Mouse (Mus musculus): ENCODE data around the gene Mpdu1. TPM values are rescaled to one million over a fixed set of nuclear protein-coding genes. Genes with fewer than 3 reads are reported as not detected.
A peak's percentile ranks its signal among the peaks of the same experiment; 100 is the strongest.
"Not testable (repeated sequence)": the region's sequence is repeated elsewhere in the genome, so short reads cannot be mapped to it uniquely, and the experiment has no call there.

Gene Mpdu1
- polyA plus RNA-seq, 1 experiment from 2014 or later: 74.9 TPM

- not testable (repeated sequence) for H3K9me3 ChIP-seq; H3K9ac ChIP-seq; H3K27ac ChIP-seq; H3K36me3 ChIP-seq; H3K4me3 ChIP-seq; H3K4me1 ChIP-seq; ATAC-seq (ENCODE audit: insufficient number of reproducible peaks, insufficient read depth, low FRiP score, low TSS enrichment, low read depth); H3K4me2 ChIP-seq; H3K27me3 ChIP-seq
- 62% methylated on average over 2 of the region's 3 CpGs for WGBS
Measured at GRCm38 (mm10) chr11:69703381-69703780, 40.9 kb upstream of the Mpdu1 start.

GRCm38 (mm10) chr11:69702886-69703285 lies 40.4 kb upstream of the Mpdu1 start:
- WGBS: 93% methylated on average over 10 of the region's 10 CpGs
- not testable (repeated sequence) for H3K9ac ChIP-seq

GRCm38 (mm10) chr11:69699595-69699994 lies 37.2 kb upstream of the Mpdu1 start:
- peaks cover 12% of the 10 kb centered on the region for H3K4me1 ChIP-seq
- H3K27ac ChIP-seq: no peak overlapping the region
- no peak overlapping the region for H3K4me3 ChIP-seq
- no peak for ATAC-seq (ENCODE audit: insufficient number of reproducible peaks, insufficient read depth, low FRiP score, low TSS enrichment, low read depth)
- no peaks in the 10 kb centered on the region for H3K27me3 ChIP-seq
- no peaks in the 10 kb centered on the region for H3K36me3 ChIP-seq
- H3K4me2 ChIP-seq: no peak overlapping the region
- 83% methylated on average over 1 of the region's 1 CpGs for WGBS
- H3K9ac ChIP-seq: no peak overlapping the region
- no peaks in the 10 kb centered on the region for H3K9me3 ChIP-seq

More at GRCm38 (mm10) chr11:69702886-69703285, 40.4 kb upstream of the Mpdu1 start:
- not testable (repeated sequence) for H3K9me3 ChIP-seq; H3K36me3 ChIP-seq; ATAC-seq (ENCODE audit: insufficient number of reproducible peaks, insufficient read depth, low FRiP score, low TSS enrichment, low read depth); H3K4me1 ChIP-seq; H3K4me2 ChIP-seq; H3K27ac ChIP-seq; H3K27me3 ChIP-seq; H3K4me3 ChIP-seq

GRCm38 (mm10) chr11:69698574-69698973 lies 36.1 kb upstream of the Mpdu1 start:
- Histone ChIP-seq H3K9ac (no peak overlapping the region), H3K4me1 (peaks cover 12% of the 10 kb centered on the region), H3K9me3 (no peaks in the 10 kb centered on the region), H3K27me3 (no peaks in the 10 kb centered on the region), H3K36me3 (no peaks in the 10 kb centered on the region), H3K4me2 (no peak overlapping the region), H3K4me3 (no peak overlapping the region), H3K27ac (no peak overlapping the region)
- no peak for ATAC-seq (ENCODE audit: insufficient number of reproducible peaks, insufficient read depth, low FRiP score, low TSS enrichment, low read depth)
- 73% methylated on average over 5 of the region's 5 CpGs for WGBS

- H3K36me3 ChIP-seq: no peaks in the 10 kb centered on the region
- H3K4me3 ChIP-seq: no peak overlapping the region
- H3K4me1 ChIP-seq: peaks cover 12% of the 10 kb centered on the region
- H3K4me2 ChIP-seq: no peak overlapping the region
- no peak overlapping the region for H3K9ac ChIP-seq
- no peaks in the 10 kb centered on the region for H3K9me3 ChIP-seq
- H3K27ac ChIP-seq: no peak overlapping the region
- ATAC-seq (ENCODE audit: insufficient number of reproducible peaks, insufficient read depth, low FRiP score, low TSS enrichment, low read depth): no peak
- no peaks in the 10 kb centered on the region for H3K27me3 ChIP-seq
- 88% methylated on average over 3 of the region's 3 CpGs for WGBS
Measured at GRCm38 (mm10) chr11:69697396-69697795, 35.0 kb upstream of the Mpdu1 start.

- no peaks in the 10 kb centered on the region for H3K36me3 ChIP-seq
- peak within 1 kb of the TSS; percentile 82 for H3K27ac ChIP-seq
- peak within 1 kb of the TSS; percentile 83 for H3K9ac ChIP-seq
- no peaks in the 10 kb centered on the region for H3K27me3 ChIP-seq
- peak; percentile 49 for ATAC-seq (ENCODE audit: insufficient number of reproducible peaks, insufficient read depth, low FRiP score, low TSS enrichment, low read depth)
- peak within 1 kb of the TSS; percentile 56 for H3K4me3 ChIP-seq
- 1% methylated on average over 41 of the region's 41 CpGs for WGBS
- peak within 1 kb of the TSS; percentile 97 for H3K4me2 ChIP-seq
- H3K4me1 ChIP-seq: peaks cover 12% of the 10 kb centered on the region
- no peaks in the 10 kb centered on the region for H3K9me3 ChIP-seq
Measured at GRCm38 (mm10) chr11:69695361-69696181, 33.1 kb upstream of the Mpdu1 start, which contains the start of the genes Tnfsf12 and Tnfsfm13. Gene Tnfsf12 (minus strand): TSS chr11:69695849. Gene Tnfsfm13 (minus strand): TSS chr11:69696098.

GRCm38 (mm10) chr11:69695046-69695360 lies 32.6 kb upstream of the Mpdu1 start:
- Histone ChIP-seq H3K9me3 (no peaks in the 10 kb centered on the region), H3K4me2 (peak overlapping the region; percentile 97), H3K27me3 (no peaks in the 10 kb centered on the region), H3K4me1 (peaks cover 12% of the 10 kb centered on the region), H3K36me3 (no peaks in the 10 kb centered on the region), H3K27ac (peak overlapping the region; percentile 82), H3K9ac (peak overlapping the region; percentile 83), H3K4me3 (peak overlapping the region; percentile 56)
- 16% methylated on average over 6 of the region's 6 CpGs for whole genome bisulfite sequencing
- ATAC-seq (ENCODE audit: insufficient number of reproducible peaks, insufficient read depth, low FRiP score, low TSS enrichment, low read depth): no peak

GRCm38 (mm10) chr11:69693421-69693965 lies 31.1 kb upstream of the Mpdu1 start:
- Histone ChIP-seq H3K36me3 (no peaks in the 10 kb centered on the region), H3K4me3 (no peak overlapping the region), H3K27ac (no peak overlapping the region), H3K9me3 (no peaks in the 10 kb centered on the region), H3K27me3 (no peaks in the 10 kb centered on the region), H3K9ac (no peak overlapping the region), H3K4me2 (no peak overlapping the region), H3K4me1 (peaks cover 12% of the 10 kb centered on the region)
- WGBS: 59% methylated on average over 11 of the region's 11 CpGs
- ATAC-seq (ENCODE audit: insufficient number of reproducible peaks, insufficient read depth, low FRiP score, low TSS enrichment, low read depth): no peak

- no peaks in the 10 kb centered on the region for H3K36me3 ChIP-seq
- no peak overlapping the region for H3K4me2 ChIP-seq
- no peak for ATAC-seq (ENCODE audit: insufficient number of reproducible peaks, insufficient read depth, low FRiP score, low TSS enrichment, low read depth)
- no peaks in the 10 kb centered on the region for H3K9me3 ChIP-seq
- no peak overlapping the region for H3K4me3 ChIP-seq
- H3K27me3 ChIP-seq: no peaks in the 10 kb centered on the region
- 88% methylated on average over 6 of the region's 6 CpGs for WGBS
- H3K4me1 ChIP-seq: peaks cover 12% of the 10 kb centered on the region
- H3K9ac ChIP-seq: no peak overlapping the region
- no peak overlapping the region for H3K27ac ChIP-seq
Measured at GRCm38 (mm10) chr11:69692863-69693262, 30.4 kb upstream of the Mpdu1 start.

- ATAC-seq (ENCODE audit: insufficient number of reproducible peaks, insufficient read depth, low FRiP score, low TSS enrichment, low read depth): no peak
- peaks cover 12% of the 10 kb centered on the region for H3K4me1 ChIP-seq
Measured at GRCm38 (mm10) chr11:69692196-69692811, 29.9 kb upstream of the Mpdu1 start.

GRCm38 (mm10) chr11:69689891-69690290 lies 27.4 kb upstream of the Mpdu1 start:
- Histone ChIP-seq H3K4me3 (no peak overlapping the region), H3K9me3 (no peaks in the 10 kb centered on the region), H3K27ac (no peak overlapping the region), H3K4me2 (no peak overlapping the region), H3K36me3 (no peaks in the 10 kb centered on the region), H3K4me1 (peaks cover 16% of the 10 kb centered on the region), H3K27me3 (no peaks in the 10 kb centered on the region), H3K9ac (no peak overlapping the region)
- 88% methylated on average over 1 of the region's 1 CpGs for WGBS
- ATAC-seq (ENCODE audit: insufficient number of reproducible peaks, insufficient read depth, low FRiP score, low TSS enrichment, low read depth): no peak

More at GRCm38 (mm10) chr11:69692196-69692811, 29.9 kb upstream of the Mpdu1 start:
- Histone ChIP-seq H3K9me3 (no peaks in the 10 kb centered on the region), H3K27ac (no peak overlapping the region), H3K4me3 (no peak overlapping the region), H3K36me3 (no peaks in the 10 kb centered on the region), H3K4me2 (no peak overlapping the region), H3K9ac (no peak overlapping the region), H3K27me3 (no peaks in the 10 kb centered on the region)
- 80% methylated on average over 9 of the region's 9 CpGs for WGBS

- 44% methylated on average over 5 of the region's 5 CpGs for WGBS
- H3K27me3 ChIP-seq: no peaks in the 10 kb centered on the region
- H3K4me1 ChIP-seq: peaks cover 31% of the 10 kb centered on the region
- no peak overlapping the region for H3K4me3 ChIP-seq
- no peaks in the 10 kb centered on the region for H3K36me3 ChIP-seq
- peak overlapping the region; percentile 38 for H3K9ac ChIP-seq
- ATAC-seq (ENCODE audit: insufficient number of reproducible peaks, insufficient read depth, low FRiP score, low TSS enrichment, low read depth): no peak
- H3K27ac ChIP-seq: no peak overlapping the region
- no peaks in the 10 kb centered on the region for H3K9me3 ChIP-seq
- H3K4me2 ChIP-seq: no peak overlapping the region
Measured at GRCm38 (mm10) chr11:69687061-69687460, 24.6 kb upstream of the Mpdu1 start.

Measured in embryonic facial prominence, embryonic 13.5 days (tissue).